Mouse (Mus musculus): ENCODE data around the gene Alyref.

Alyref gene

GRCm38 (mm10) chr11:120548214-120548613, 50.0 kb downstream of the Alyref start:
- no peak for DNase-seq (ENCODE audit: extremely low read depth, low read depth, low spot score)

GRCm38 (mm10) chr11:120547469-120547868, 50.7 kb downstream of the Alyref start:
- no peak for DNase-seq (ENCODE audit: extremely low read depth, low read depth, low spot score)

DNA sequence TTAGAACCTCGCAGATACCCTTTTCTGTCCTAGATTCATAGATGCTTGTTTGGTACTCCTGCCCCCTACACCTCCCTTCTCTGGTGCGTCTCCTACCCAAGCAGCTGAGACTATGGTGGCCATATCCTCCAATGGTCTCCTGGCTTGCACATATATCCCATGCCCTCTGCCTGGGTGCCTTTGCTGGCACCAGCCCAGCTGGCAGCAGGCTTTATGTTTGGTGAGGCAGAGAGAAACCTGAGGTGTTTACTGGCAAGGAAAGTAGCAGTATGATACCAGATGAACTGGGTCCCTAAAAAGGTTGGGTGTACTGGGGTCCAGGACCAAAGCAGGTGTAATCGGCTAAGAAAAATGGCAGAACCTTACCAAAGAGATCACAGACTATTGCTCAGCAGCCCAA, 52.2 kb downstream of the Alyref start:
- DNase-seq (ENCODE audit: extremely low read depth, low read depth, low spot score): no peak

GRCm38 (mm10) chr11:120542376-120542775, 55.8 kb downstream of the Alyref start:
- no peak for DNase-seq (ENCODE audit: extremely low read depth, low read depth, low spot score)
